Mouse (Mus musculus): ENCODE data around the gene Hemk1.

DNA sequence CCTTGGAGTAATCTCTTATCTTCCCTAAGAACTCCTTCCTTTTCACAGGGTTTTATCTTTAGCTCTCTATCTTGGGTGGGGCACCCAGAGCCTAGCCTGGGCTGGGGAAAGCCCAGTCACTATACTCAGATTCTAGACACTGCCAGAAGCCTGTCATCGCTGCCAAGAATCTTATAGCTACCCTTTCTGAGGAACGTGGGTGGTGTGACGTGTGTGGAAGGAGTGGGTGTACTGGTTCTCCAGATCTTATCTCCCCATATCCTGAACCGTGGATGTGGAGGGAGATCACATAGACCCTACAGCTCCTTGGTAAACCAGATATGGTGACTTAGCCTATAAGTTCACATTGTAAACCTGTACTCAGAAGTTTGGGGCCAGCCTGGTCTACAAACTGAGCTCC is 42.5 kb downstream of the Hemk1 start:
- TF ChIP-seq CTCF (IDR thresholded peaks at IDR 0.05; ENCODE audit: insufficient read depth, low read depth, low read length) (no peak), POLR2A (IDR thresholded peaks at IDR 0.05; ENCODE audit: insufficient read depth, low read depth, low read length) (no peak)
